Mouse (Mus musculus): ENCODE results near the gene Dennd1b.

Dennd1b gene

DNA sequence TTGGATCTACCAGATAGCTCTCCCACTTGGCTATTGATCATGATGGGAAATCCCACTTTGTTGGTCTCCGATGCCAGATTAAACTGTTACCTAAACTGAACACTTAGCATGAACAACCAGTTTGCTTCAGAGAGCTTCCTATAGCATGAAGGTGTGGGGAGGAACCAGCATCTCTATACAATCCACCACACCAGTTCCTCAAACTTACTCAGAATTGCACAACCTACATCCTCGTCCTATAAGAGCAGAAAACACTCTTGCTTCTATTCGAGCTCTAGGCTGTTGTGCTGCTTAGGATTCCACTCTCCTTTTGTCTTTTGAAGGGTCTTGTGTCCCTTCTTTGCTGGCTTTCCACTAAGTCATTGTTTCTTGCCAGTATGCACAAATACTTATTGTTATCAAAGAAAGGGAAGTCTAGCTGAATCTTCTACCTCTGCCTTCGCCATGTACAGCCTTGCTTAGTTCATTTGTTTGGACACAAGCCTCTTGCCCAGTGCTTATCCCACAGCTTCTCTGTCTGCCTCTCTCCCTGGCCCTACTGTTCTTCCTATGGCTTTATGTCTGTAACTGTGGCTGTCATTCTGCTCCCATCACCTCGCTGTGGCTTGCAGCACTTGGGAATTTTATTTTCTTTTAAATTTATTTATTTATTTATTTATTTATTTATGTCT is 52.0 kb downstream of the Dennd1b start:
- no peak for DNase-seq (ENCODE audit: low spot score)

DNA sequence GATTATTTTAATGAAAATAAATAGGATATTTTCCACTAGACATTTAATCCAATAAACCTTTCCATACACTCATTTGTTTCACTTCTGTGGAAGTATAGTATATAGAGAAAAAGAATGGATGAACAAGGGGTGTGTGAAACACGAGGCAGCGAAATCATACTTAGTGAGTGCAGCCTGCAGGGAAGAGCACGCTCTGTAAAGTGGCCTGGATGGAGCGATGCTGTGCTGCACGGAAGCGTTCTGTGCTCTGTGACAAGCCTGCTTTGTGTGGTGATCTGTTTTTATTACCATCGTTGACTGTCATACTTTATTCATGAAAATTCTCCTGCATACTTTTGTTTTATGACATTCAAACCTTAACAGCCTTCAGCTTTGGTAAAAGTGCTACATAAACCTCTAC is 58.1 kb downstream of the Dennd1b start:
- DNase-seq (ENCODE audit: low spot score): no peak

DNA sequence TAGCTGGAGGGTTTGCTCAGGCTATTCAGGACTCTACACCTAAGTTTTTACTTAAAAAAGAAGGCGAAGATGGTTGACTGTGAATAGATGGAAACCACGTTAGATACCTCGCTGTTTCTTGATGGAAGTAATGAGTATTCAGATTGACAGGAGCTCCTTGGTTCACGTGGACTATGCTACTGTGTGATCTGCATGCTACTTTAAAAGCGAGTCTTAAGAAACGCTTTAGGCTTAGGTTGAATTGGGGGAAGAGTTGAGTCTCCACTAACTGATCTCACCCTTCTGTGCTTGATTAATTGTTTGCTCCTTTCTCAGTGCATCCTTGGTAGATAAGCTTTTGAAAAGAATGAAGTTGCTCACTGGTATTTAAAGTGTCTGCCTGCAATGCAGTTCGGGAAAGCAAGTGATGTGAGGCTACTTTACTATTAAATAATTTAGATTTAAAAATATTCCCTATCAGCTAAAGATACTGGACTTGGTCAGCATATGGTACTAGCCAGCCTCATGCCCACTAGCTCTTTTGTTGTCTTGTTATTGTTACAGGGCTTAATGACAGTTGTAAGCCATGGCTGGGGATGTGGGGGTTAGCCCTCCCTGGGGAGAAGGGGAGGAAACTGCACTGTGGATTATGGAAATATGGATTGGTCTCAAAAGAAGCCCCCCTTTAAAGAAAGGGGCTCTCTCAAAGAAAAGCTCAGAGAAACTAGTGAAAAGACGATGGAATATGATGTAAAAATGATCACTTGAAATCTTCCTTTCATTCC is 62.8 kb downstream of the Dennd1b start:
- no peak for DNase-seq (ENCODE audit: low spot score)

DNA sequence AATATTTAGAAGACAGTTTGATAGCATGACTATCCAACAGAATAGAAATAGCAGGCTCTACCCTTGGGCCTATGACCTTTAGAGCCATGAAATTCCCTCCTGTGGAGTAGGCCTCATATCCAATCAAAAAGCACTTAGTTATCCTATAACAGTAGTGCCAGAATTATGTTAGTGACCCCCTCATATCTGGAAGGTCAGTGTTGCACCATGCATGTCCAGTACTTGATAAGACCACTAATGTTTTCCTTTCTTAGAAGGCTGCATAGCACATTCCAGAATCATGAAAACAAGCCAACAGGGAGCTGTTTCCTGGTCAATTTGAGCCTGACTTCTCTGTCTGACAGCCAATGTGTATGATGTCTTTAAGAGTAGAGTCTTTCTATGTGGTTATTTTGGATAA is 66.3 kb downstream of the Dennd1b start:
- DNase-seq (ENCODE audit: low spot score): no peak

DNA sequence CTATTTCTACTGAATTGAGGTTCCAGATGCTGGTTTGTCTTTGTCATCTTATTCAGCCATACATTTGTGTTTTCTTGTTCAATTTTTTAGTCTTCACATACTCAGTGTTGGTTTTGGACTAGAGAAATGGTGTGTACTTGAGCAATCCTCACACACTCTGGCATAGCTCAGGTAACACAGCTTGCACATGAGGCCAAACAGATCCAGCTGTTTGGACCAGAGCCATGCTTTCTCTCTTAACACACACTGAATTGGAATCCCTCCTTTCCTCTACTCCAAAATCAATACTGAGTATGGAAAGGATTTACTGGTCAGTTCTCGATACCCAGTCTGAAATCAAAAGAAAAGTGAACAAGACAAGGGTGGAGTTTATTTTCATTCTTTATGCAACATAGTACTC is 69.2 kb downstream of the Dennd1b start:
- no peak for DNase-seq (ENCODE audit: low spot score)

DNA sequence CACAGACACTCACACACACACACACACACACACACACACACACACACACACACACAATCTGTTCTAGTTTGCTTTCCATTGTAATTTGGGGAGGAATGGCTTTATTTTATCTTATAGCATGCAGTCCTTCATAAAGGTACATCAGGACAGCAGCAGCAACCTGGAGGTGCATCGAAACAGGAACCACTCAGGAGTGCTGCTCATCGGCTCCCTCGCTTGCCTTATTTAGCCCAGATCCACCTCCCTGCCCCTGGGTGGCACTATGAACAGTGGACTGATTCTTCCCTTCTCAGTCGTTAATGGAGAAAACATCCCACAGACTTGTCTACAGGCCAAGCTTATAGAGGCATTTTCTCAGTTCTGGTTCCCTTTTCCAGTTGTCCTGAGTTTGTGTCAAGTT is 71.9 kb downstream of the Dennd1b start:
- no peak for DNase-seq (ENCODE audit: low spot score)

DNA sequence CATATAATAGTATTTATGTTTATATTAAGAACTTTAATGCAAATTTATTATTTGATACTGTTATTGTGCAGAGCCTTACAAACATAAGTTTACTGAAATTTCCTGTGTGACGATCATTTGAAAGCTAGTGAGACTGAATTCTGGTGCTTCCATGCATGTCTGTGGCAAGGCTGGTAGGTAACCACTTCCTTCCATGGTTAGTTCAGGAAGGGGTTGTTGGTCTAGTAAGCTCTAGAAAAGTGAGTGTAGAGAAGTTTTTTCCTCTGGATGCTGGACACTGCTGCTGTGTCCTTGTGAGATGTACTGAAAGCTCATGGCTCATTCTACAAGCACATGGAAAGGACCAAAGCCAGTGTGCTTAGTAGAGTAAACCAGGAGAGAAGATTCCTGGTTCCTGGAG is 73.1 kb downstream of the Dennd1b start:
- no peak for DNase-seq (ENCODE audit: low spot score)

DNA sequence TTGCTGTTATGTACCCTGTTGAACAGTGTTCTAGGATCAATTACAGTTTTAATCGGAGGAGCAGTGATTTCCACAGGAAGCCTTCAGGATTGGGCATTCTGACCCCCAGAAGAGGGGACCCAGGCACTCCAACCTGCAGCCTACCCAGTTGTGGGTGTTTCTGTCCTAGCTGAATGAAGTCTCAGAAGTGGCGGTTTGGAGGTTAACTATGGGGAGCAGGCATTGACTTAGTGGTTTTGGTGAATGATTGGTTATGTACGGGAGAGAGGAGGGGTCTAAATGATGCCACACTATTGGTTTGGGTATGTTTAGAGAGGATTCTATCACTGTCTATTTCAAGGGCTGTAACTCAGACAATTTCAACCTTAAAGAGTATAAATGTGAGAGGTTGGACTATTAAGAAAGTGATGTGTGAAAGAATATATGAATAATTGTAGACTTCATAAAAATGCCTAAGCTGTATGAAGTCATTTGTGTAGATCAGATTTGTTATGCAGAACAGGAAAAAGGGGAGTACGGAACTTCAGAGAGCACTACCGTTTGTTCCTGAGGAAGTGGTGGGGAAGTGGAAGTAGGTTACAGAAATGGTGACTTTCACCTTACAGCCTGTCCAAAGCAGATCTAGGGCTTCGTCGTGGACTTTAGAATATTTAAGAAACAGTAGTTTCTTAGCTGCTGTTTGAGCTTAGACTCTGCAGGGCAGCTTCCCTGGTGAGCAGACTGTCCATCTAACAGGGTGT is 73.7 kb downstream of the Dennd1b start:
- DNase-seq (ENCODE audit: low spot score): no peak

DNA sequence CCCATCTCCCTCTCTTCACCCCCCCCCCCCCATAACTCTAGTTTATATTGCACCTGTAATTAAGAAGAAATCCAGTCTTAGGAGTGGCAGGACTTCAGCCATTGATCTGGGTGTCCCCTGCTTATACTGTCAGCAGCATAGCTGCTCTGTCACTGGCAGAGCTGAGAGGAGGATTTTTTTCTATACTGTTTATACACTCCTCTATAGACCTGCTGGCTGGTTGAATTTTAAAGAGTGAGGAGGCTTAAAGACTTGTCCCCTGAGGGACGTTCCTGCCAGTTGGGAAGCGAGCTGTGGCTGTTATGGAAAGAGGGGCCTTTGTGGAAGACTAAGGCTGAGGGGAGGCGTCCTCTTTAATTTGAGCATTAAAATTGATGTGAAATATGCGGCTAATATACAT is 74.8 kb downstream of the Dennd1b start:
- DNase-seq (ENCODE audit: low spot score): no peak

DNA sequence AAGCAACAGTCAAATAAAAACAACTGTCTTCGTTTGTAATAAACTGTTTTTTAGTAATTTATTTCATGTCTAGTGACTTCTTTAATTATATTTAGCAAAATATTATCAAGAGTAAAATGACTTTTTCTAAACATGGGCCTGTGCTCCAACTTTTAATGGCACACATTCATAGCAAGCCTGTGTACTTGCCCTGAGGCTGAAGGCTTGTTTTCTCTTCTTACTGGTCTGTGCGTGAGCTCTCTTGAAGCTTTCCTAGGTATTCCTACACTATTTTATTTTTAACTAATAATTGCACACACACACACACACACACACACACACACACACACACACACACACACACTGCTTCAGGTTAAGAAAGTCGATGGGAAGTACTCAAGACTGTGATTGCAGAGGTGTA is 75.4 kb downstream of the Dennd1b start:
- DNase-seq (ENCODE audit: low spot score): no peak

DNA sequence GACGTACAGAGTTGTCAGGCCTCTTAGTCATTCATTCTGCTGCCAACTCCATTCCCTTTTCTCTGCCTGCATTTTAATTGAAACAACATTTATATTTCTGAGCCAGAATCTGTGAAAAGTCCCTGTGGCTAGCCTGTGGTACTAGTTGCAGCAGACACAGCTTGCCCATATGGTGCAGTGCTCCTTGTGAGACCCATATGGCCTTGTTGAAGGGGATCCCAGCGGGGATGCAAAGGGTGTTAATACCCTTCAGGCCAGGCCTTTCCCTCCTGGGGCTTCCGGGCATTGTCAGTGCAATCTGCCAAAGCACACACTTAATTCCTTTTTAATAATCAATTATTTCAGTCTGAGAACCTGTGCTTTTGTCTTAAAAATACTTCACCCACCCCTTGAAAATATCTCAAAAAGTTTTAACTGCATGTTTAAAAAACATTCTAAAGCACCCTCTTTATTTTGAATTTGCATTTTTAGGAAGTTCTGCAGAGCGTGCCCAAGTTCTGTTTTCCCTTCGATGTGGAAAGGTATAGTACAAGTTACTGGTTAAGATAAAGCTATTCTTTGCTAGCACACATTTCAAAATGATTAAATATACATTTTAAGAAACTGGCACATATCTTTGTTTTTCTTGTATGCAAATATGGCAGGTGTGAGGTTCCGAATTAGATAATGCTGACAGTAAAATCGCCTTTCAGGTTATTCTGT is 76.4 kb downstream of the Dennd1b start:
- DNase-seq (ENCODE audit: low spot score): no peak

DNA sequence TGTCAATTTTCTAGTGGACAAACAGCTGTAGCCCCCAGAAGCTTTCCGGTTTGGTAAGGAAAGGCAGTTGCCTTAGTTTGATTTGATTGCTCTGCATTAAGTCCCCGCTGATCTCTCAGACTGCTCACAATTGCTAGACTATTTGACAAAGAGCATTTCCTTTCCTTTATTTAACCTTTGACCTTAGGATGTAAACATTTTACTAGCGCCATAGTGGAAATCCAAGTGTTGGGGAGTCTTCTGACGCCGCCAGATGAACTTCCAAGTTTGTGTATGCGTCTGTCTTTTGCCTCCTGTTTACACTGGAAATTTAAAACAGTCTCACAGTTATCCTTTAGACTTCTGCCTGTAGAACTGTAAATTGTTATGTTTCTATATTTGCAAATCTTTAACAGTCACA is 85.8 kb downstream of the Dennd1b start:
- DNase-seq (ENCODE audit: low spot score): no peak

DNA sequence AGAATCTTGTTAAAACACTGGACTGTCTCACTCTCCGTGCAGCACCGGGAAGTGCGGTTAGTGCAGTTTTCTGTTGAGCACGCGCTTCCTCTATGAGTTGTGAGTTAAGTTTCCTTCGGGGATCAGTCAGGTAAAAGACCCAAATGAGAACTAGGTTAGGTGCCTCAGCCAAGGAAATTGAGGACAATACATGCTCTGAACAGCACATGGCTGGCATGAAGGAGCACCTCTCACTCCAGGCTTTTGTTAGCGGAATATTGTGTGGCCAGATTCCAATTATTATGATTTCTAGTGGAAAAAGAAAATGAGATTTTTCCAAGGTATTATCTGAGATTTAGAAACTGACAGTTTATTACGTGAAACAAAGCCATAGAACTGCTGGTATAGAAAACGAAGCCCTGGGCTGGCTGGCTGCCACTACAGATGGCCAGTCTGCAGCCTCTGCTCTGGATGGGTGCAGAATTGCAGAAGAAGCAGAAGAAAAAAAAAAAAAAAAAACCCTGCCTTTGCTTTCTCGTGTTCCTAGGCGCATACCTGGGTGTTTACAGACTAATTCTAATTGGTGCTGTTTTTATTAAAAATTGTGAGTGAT is 86.7 kb downstream of the Dennd1b start:
- no peak for DNase-seq (ENCODE audit: low spot score)

DNA sequence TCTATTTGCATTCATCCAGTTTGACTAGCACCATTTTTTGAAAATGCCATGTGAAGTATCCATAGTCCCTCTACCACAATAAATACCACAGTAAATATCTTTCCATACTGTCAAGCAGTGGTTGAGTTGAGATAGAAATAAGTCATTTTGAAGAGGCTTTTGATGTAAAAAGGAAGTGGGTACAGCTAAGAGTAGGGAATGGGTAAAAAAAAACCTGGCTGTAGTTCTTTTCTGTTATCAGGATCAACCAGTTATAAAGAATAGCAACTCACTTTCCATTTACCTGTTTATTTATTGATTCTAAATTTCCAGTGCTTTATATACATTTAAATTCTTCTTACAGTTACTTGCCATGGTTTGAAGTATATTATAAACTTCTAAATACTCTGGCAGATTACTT is 89.8 kb downstream of the Dennd1b start:
- DNase-seq (ENCODE audit: low spot score): no peak

DNA sequence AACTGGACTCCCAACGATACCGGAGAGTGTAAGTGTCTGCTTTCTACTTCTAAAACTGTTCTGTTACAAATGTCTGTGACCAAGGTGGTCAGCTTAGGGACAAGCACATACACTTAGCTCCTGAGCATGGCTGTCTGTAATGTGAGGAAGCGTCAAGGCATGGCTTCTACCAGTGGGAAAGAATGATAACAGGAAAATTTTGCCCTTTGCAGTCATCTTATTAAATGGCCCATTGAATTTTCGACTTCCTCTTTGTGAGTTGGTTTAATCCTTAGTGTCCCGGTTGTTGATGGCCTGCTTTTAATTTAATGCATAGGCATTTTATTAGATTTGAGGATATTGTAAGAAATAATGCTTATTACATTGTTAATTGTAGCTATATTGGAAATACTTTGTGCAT is 97.1 kb downstream of the Dennd1b start:
- DNase-seq (ENCODE audit: low spot score): no peak

DNA sequence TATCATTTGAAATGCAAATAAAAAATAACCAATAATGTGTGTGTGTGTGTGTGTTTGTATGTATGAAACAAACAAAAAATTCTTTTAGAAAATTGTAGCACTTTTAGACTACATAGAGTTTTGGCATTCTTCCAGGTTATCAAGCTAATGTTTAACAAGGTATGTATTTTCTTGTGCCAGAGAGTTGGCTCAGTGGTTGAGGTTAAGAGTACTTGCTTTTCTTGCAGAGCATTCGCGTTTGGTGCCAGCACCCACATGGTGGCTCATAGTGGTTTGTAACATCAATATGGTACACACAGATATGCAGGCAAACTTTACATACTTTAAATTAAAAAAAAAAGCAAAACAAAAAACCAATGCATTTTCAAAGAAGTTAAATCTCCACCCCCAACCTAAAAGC is 101.5 kb downstream of the Dennd1b start:
- no peak for DNase-seq (ENCODE audit: low spot score)

DNA sequence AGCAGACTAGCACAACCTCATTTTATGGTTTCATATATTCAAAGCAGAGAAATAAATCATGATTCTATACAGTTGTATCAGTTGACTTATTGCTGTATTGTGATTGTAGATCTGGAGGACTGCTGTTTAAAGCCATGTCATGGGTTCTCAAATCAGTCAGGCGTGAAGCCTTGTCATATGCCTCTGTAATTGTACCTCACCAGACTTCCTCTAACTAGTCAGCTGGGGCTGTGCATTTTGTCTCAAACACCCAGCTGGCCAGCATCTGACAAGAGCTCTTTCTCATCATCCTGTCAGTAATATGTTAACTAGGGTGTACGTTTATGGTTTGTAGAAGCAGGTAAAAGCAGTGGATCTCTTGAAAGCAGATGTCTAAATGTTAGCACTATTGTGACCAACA is 104.0 kb downstream of the Dennd1b start:
- DNase-seq (ENCODE audit: low spot score): peak; percentile 8

DNA sequence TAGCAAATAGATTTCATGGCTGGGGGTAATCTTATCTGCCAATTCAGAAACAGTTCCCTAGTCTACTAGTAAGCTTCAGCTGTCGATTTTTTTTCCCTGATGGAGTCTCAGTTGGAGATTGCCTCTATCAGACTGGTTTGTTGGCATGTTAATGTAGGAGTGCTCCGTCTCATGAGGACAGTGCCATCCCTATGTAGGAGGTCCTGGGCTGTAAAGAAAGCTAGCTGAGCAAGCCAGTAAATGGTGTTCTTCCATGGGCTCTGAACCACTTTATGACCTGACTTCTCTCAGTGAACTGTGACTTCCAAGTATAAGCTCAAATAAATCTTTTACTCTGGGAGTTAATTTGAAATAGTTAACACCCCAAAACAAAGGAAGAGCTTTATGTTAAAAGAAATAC is 107.8 kb downstream of the Dennd1b start:
- DNase-seq (ENCODE audit: low spot score): no peak

DNA sequence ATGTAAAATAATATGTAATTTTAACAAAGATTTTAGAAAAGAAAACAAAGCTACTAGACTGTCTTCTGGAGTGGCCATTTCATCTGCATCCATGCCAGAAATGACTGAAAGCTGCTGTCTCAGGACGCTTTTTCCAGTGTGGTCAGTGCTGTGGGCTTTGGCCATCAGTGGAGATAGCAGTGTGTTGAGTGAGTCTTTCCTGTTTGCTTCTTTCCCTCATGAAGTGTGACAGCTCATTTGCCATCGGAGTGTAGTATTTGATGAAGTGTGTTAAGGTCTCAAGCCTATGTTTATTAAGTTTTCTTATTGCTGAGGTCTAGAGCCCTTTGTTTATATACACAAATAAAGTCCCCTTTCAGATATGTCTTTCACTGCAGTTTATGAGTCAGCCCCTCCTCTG is 112.4 kb downstream of the Dennd1b start:
- no peak for DNase-seq (ENCODE audit: low spot score)

DNA sequence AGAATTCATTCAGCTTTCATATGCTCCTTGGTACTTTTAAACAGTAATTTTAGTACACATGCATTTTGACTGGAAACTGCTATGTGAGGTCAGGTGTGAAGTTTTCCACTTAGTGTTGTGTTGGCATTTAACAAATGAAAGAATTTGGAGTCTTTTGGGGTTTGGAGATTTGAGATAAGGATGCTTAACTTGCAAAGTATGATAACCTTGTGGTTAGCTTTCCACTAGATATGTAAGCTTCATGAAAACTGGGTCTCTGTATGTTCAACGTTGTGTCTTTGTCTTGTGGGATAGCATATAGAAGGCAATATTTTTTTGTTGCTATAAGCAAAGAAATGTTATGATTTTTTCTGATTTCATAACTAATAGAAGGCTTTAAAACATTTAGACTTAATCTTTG is 114.8 kb downstream of the Dennd1b start:
- DNase-seq (ENCODE audit: low spot score): no peak

DNA sequence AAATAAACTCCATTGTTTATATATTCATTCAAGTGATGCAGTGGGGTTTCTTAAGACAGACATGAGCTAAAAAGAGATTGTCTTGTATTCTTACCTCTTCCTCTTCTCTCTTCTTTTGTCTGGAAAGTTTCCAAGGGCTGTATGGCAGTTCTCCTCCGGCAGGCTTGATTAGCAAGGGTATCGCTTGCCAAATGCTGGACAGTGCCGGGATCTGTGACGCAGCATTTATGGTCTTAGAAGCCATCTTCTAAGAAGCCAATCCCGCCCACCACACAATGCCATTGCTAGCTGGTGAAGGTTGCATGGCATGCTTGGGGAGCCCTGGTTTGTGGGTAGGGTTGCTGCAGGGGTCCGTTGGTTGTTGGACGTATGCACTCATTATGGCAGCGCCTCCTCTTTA is 115.8 kb downstream of the Dennd1b start:
- no peak for DNase-seq (ENCODE audit: low spot score)

DNA sequence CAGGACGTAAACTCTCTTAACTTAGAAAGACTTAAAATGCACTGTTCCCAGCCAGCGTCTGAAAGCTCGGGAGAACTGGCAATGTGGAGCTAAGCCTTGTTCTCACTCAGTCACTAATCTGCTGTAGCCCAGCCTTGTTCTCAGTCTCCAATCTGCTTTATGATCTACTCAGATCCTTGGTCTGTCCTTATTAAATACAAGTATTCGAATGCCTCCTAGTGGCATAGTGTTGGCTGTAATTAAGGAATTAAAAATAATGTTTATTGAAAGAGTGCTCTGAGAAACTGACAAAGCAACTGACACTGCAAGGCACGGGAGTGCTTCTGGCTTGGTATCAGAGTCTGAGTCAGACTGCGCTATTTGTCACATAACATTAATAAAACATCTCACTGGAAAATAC is 116.3 kb downstream of the Dennd1b start:
- no peak for DNase-seq (ENCODE audit: low spot score)
